Mouse (Mus musculus) kidney, postnatal 0 days (tissue): ENCODE measurements around the gene Mipep. TPM values are rescaled to one million over a fixed set of nuclear protein-coding genes. Genes with fewer than 3 reads are reported as not detected.

Experiments
- ATAC-seq: fragments of 200-750 bp; cut with Nextera tagmentation; replicated peaks from 2 replicates; pipeline ENCODE4 v1.8.0; 2017; ENCODE audit warnings: low read depth, moderate number of reproducible peaks, moderate TSS enrichment, moderate library complexity; ENCODE audit not compliant: low FRiP score
- DNase-seq: peaks from one replicate; pipeline ENCODE4 v3.0.0-alpha.2; 2016; ENCODE audit warnings: low spot score
- H3K27ac ChIP-seq: fragments of 300-500 bp; sonication (generic); 2 replicates; pipeline ENCODE4 v1.5.1; 2014; ENCODE audit warnings: mild to moderate bottlenecking
- H3K27me3 ChIP-seq: fragments of 300-500 bp; sonication (generic); 2 replicates; pipeline ENCODE4 v1.6.1; 2014; ENCODE audit warnings: low read length, mixed read lengths; ENCODE audit not compliant: insufficient read depth
- H3K36me3 ChIP-seq: fragments of 300-500 bp; sonication (generic); 2 replicates; pipeline ENCODE4 v1.6.1; 2014; ENCODE audit warnings: low read length, mixed read lengths; ENCODE audit not compliant: insufficient read depth
- H3K4me1 ChIP-seq: fragments of 300-500 bp; sonication (generic); replicated peaks from 2 replicates; pipeline ENCODE4 v1.6.1; 2014; ENCODE audit warnings: antibody characterized with exemption, low read length, mixed read lengths; ENCODE audit not compliant: insufficient read depth
- H3K4me2 ChIP-seq: fragments of 300-500 bp; sonication (generic); 2 replicates; pipeline ENCODE4 v1.6.1; 2014; ENCODE audit warnings: mild to moderate bottlenecking, low read length, moderate library complexity, mixed read lengths
- H3K4me3 ChIP-seq: fragments of 300-500 bp; sonication (generic); replicated peaks from 2 replicates; pipeline ENCODE4 v1.5.1; 2014; ENCODE audit warnings: low read depth, low read length
- H3K9ac ChIP-seq: fragments of 300-500 bp; sonication (generic); 2 replicates; pipeline ENCODE4 v1.6.1; 2014; ENCODE audit warnings: low read depth, low read length
- H3K9me3 ChIP-seq: fragments of 300-500 bp; sonication (generic); replicated peaks from 2 replicates; pipeline ENCODE4 v1.6.1; 2016; ENCODE audit warnings: low read length, inconsistent platforms, mixed read lengths
- CTCF ChIP-seq: IDR thresholded peaks from 2 replicates; pipeline ENCODE4 v1.5.1; 2016; ENCODE audit warnings: antibody characterized with exemption, low read depth, mild to moderate bottlenecking, moderate library complexity
- WGBS: fragments of 180-500 bp; shearing (Covaris S2); extraction: QIAGEN DNeasy Blood & Tissue Kit; methylation state at CpG from one replicate; pipeline ENCODE4 v1.1.7; 2014; 5-methylcytosine and 5-hydroxymethylcytosine counted together
- polyA plus RNA-seq: library from polyadenylated mRNA; unstranded; fragments of >200 nt; fragmentation: Nextera tagmentation; extraction: Ambion mirVana; gene quantifications from 2 replicates; pipeline ENCODE4 v1.2.1, GENCODE M21; 2015

Mipep gene
- polyA plus RNA-seq, 1 experiment from 2014 or later, result 18.5 TPM

DNA sequence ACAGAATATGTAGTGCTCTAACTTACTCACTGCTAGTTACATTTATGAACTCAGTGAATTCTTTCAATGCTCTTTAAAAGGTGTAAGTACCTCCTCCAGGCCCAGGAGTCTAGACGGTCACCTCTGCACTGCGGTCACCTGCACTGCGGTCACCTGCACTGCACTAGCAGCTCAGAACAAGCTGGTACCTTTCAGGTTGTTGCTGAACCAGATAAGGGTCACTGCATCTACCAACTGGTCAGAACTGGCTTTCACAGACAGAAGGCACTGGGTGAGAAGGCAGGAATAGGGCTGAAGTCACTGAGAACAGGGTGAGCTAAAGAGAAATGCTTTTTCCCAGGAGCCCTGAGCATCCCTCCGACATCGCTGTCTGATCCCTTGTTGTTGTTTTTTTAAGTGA, 29.7 kb upstream of the Mipep start:
- DNase-seq (no peak), ATAC-seq (peak; percentile 63; the same call in 1 of the 2 replicates)
- no peak overlapping the region for H3K27ac ChIP-seq
- no peak overlapping the region for H3K9ac ChIP-seq
- no peak overlapping the region for H3K4me2 ChIP-seq
- H3K4me3 ChIP-seq, result no peak overlapping the region
- H3K27me3 ChIP-seq, result no peaks in the 10 kb centered on the region
- TF ChIP-seq CTCF, result no peak
- H3K4me1 ChIP-seq, result no peaks in the 10 kb centered on the region
- H3K36me3 ChIP-seq, result peaks cover 48% of the 10 kb centered on the region
- 85% methylated on average over 5 of the region's 5 CpGs for WGBS
- H3K9me3 ChIP-seq, result no peaks in the 10 kb centered on the region

GRCm38 (mm10) chr14:60756271-60756670, 28.1 kb upstream of the Mipep start:
- no peaks in the 10 kb centered on the region for H3K4me1 ChIP-seq
- H3K9ac ChIP-seq, result no peak overlapping the region
- no peak for TF ChIP-seq CTCF
- no peak for ATAC-seq
- H3K27ac ChIP-seq, result no peak overlapping the region
- DNase-seq, result no peak
- H3K9me3 ChIP-seq, result no peaks in the 10 kb centered on the region
- no peak overlapping the region for H3K4me3 ChIP-seq
- no peaks in the 10 kb centered on the region for H3K27me3 ChIP-seq
- peaks cover 44% of the 10 kb centered on the region; the same call in 1 of the 2 replicates for H3K36me3 ChIP-seq
- H3K4me2 ChIP-seq, result no peak overlapping the region
- WGBS, result 67% methylated on average over 15 of the region's 15 CpGs

DNA sequence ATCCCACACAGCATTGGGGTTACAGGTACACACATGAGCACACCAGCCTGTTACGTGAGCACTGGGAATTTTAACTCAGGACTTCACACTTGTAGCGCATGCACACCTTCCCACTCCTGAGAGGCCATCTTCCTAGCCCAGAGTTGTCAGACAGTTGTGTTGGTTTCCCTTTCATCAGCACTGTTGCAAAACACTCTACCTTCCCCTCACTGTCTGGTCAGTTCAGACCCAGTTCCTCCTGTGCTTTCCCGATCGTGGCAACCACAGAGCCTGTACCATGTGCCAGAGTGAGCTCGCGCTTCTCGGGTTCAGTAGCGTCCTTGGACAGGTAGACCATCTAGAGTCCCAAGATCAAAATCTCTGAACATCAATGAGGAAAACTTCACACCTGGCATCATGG, 27.1 kb upstream of the Mipep start:
- Histone ChIP-seq H3K4me2 (no peak overlapping the region), H3K27ac (no peak overlapping the region), H3K9ac (no peak overlapping the region), H3K36me3 (peaks cover 46% of the 10 kb centered on the region; the same call in 1 of the 2 replicates), H3K9me3 (no peaks in the 10 kb centered on the region), H3K4me3 (no peak overlapping the region), H3K4me1 (no peaks in the 10 kb centered on the region), H3K27me3 (no peaks in the 10 kb centered on the region)
- 94% methylated on average over 8 of the region's 8 CpGs for WGBS
- ATAC-seq (no peak), DNase-seq (no peak)
- TF ChIP-seq CTCF, result no peak

- Histone ChIP-seq H3K4me2 (no peak overlapping the region), H3K4me1 (no peaks in the 10 kb centered on the region), H3K9me3 (no peaks in the 10 kb centered on the region), H3K4me3 (no peak overlapping the region), H3K36me3 (peaks cover 46% of the 10 kb centered on the region; the same call in 1 of the 2 replicates), H3K27ac (no peak overlapping the region), H3K9ac (no peak overlapping the region), H3K27me3 (no peaks in the 10 kb centered on the region)
- WGBS, result 87% methylated on average over 7 of the region's 7 CpGs
- DNase-seq (no peak), ATAC-seq (no peak)
- no peak for TF ChIP-seq CTCF
Measured at GRCm38 (mm10) chr14:60757722-60758121, 26.7 kb upstream of the Mipep start.

GRCm38 (mm10) chr14:60759097-60759496, 25.3 kb upstream of the Mipep start:
- no peak overlapping the region for H3K4me2 ChIP-seq
- DNase-seq, result no peak
- H3K36me3 ChIP-seq, result peaks cover 44% of the 10 kb centered on the region; the same call in 1 of the 2 replicates
- ATAC-seq, result no peak
- no peaks in the 10 kb centered on the region for H3K4me1 ChIP-seq
- H3K27ac ChIP-seq, result no peak overlapping the region
- no peaks in the 10 kb centered on the region for H3K27me3 ChIP-seq
- 92% methylated on average over 8 of the region's 8 CpGs for WGBS
- TF ChIP-seq CTCF, result no peak
- H3K9me3 ChIP-seq, result no peaks in the 10 kb centered on the region
- H3K4me3 ChIP-seq, result no peak overlapping the region
- H3K9ac ChIP-seq, result no peak overlapping the region

DNA sequence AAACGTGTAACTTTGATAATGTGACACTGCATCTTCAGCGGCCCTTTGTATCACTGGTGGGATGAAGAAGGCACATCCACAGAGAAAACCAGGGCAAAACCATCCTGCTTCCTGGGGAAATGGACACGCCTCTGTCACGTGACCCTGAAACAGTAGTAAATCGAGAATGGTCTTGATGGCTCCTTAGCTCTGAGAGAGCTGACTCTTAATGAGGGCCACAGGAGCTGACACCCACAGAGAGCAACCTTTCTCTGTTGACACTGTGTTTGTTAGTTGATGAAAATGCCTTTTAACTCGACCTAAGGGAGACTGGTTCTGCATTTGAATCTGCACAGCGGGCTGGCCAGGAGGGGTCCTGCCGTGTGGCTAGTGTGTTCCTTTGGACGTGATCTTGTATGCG, 22.6 kb upstream of the Mipep start:
- no peak overlapping the region for H3K4me3 ChIP-seq
- no peak for TF ChIP-seq CTCF

GRCm38 (mm10) chr14:60762754-60763153, 21.6 kb upstream of the Mipep start:
- ATAC-seq (no peak), DNase-seq (no peak)
- Histone ChIP-seq H3K27me3 (no peaks in the 10 kb centered on the region), H3K27ac (no peak overlapping the region), H3K4me3 (no peak overlapping the region), H3K9ac (no peak overlapping the region), H3K9me3 (no peaks in the 10 kb centered on the region), H3K36me3 (peaks cover 26% of the 10 kb centered on the region; the same call in 1 of the 2 replicates), H3K4me2 (no peak overlapping the region), H3K4me1 (0 out of 2 replicates have a peak, but pooled peaks cover 2% of the 10 kb centered on the region)
- TF ChIP-seq CTCF, result no peak
- 47% methylated on average over 7 of the region's 7 CpGs for WGBS

More for the DNA sequence above, 22.6 kb upstream of the Mipep start:
- Histone ChIP-seq H3K27me3 (no peaks in the 10 kb centered on the region), H3K4me2 (no peak overlapping the region), H3K4me1 (0 out of 2 replicates have a peak, but pooled peaks cover 2% of the 10 kb centered on the region), H3K36me3 (peaks cover 33% of the 10 kb centered on the region; the same call in 1 of the 2 replicates), H3K9ac (no peak overlapping the region), H3K9me3 (no peaks in the 10 kb centered on the region), H3K27ac (no peak overlapping the region)
- 71% methylated on average over 10 of the region's 10 CpGs for WGBS
- ATAC-seq, result no peak
- DNase-seq, result no peak
